Mouse (Mus musculus): ENCODE measurements around the gene Fbxo9.

DNA sequence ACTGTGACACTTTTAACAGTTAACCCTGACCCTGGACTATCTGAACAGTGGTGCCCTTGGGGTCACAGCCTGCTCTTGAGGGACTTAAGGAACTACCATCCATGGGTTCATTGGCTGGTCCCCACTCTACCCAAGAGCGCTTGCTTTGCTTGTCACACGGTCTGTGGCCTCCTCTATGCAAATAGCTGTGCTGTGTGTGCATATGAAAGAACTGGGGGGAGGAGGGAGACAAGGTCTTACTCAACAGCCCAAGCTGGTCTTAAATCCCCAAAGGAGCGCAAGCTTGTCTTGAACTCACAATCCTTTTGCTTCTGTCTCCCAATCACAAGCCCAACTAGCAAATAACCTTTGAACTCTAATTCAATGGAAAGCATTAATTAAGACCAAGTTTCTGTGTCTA lies 54.6 kb downstream of the Fbxo9 start:
- TF ChIP-seq CTCF (IDR thresholded peaks at IDR 0.05; ENCODE audit: low read depth, low read length) (no peak), POLR2AphosphoS5 (IDR thresholded peaks at IDR 0.05; ENCODE audit: insufficient replicate concordance, low read depth, low read length) (no peak), GATA1 (IDR thresholded peaks at IDR 0.05; ENCODE audit: borderline replicate concordance, low read length) (no peak)
